Mouse (Mus musculus) liver, embryonic 14.5 days (tissue): ENCODE results near the gene Gspt2.

Experiments used
- CTCF ChIP-seq: IDR thresholded peaks from 2 replicates; pipeline ENCODE4 v1.5.1; 2016; ENCODE audit warnings: antibody characterized with exemption, low read depth, control low read depth
- EP300 ChIP-seq: IDR thresholded peaks from 2 replicates; pipeline ENCODE4 v1.6.1; 2016; ENCODE audit warnings: antibody characterized with exemption, low read depth

- TF ChIP-seq CTCF (no peak), EP300 (no peak)
Measured at GRCm38 (mm10) chrX:94648541-94648940, 12.7 kb downstream of the Gspt2 start.
